Mouse (Mus musculus) layer of hippocampus, adult 9-10 months (tissue): ENCODE results near the gene B020011L13Rik.
"Not testable (repeated sequence)": the region's sequence is repeated elsewhere in the genome, so short reads cannot be mapped to it uniquely, and the experiment has no call there.

ENCODE experiments used
- DNase-seq: peaks from one replicate; pipeline ENCODE4 v3.0.0; 2022; ENCODE audit warnings: low spot score

Gene B020011L13Rik

GRCm38 (mm10) chr1:117780833-117781232 lies at the start of gene B020011L13Rik:
Gene B020011L13Rik, plus strand, starts transcription at chr1:117781133.
- DNase-seq = not testable (repeated sequence)

GRCm38 (mm10) chr1:117816271-117816670 lies 35.3 kb downstream of the B020011L13Rik start:
- not testable (repeated sequence) for DNase-seq

- DNase-seq = not testable (repeated sequence)
Observed at GRCm38 (mm10) chr1:117829781-117830180, 48.8 kb downstream of the B020011L13Rik start, which contains the start of gene Gm28360. Gene Gm28360, plus strand, starts transcription at chr1:117830081.

GRCm38 (mm10) chr1:117851718-117852117 lies 70.8 kb downstream of the B020011L13Rik start:
- DNase-seq = not testable (repeated sequence)
